Mouse (Mus musculus): ENCODE results near the gene Canx. TPM values are rescaled to one million over a fixed set of nuclear protein-coding genes. Genes with fewer than 3 reads are reported as not detected.
"Not testable (repeated sequence)": the region's sequence is repeated elsewhere in the genome, so short reads cannot be mapped to it uniquely, and the experiment has no call there.

Canx gene
- polyA plus RNA-seq, 1 experiment: 264 TPM

DNA sequence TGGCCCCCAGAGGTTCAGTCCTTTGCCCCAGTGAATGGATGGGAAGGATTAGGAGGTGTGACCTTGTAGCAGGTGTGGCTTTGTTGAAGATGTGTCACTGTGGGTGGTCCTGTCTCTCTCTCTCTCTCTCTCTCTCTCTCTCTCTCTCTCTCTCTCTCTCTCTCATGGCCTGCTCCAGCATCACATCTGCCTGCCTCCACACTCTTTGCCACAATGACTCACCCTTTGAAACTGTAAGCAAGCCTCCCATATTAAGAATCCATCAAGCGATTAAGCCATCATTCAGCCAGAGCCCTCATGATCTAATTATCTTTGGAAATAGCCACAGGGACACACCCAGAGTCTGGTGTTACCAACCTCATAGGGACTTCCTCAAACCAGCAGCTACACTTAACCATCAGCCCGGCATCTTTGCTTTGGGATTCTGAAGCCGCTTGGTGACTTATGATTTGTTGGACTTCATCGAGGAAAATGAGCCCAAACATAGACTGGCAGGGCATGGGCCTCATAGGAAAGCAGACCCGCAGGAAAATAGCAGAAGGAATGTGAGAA, 44.0 kb upstream of the Canx start:
- TF ChIP-seq CTCF (IDR thresholded peaks at IDR 0.05; ENCODE audit: borderline replicate concordance, insufficient read depth, low read depth, low read length) (no peak), POLR2A (IDR thresholded peaks at IDR 0.05; ENCODE audit: borderline replicate concordance, insufficient read depth, low read length) (no peak)
- no peaks in the 10 kb centered on the region for H3K4me1 ChIP-seq (ENCODE audit: control insufficient read depth, insufficient read depth, low read length)
- no peak overlapping the region for H3K27ac ChIP-seq (ENCODE audit: insufficient read depth, low read length)
- no peak for DNase-seq
- 91% methylated on average over 5 of the region's 5 CpGs for WGBS
- H3K27me3 ChIP-seq (ENCODE audit: control insufficient read depth, insufficient read depth, low read length): no peaks in the 10 kb centered on the region
- no peak overlapping the region for H3K4me3 ChIP-seq (replicated peaks; ENCODE audit: insufficient read depth, low read depth, low read length)

DNA sequence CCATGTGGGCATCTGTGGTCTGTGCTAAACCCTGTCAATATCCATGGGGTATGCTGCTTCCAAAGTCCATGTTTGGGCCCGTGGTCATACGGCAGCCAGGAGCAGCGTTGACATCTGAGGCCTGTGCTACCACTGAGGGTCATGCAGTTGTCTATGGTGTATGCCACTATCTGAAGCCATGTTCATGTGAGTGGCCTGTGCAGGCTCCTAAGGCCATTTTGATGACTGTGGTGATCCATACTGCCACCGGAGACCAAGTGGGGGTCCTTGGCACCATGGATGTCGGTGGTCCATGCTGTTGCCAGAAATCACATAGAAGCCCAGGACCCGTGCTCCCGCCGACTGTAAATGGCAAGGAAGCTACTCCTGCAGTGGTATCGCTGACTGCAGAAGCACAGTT, 42.1 kb upstream of the Canx start:
- WGBS: 94% methylated on average over 9 of the region's 9 CpGs
- no peak for DNase-seq
- Histone ChIP-seq H3K27ac (ENCODE audit: insufficient read depth, low read length) (no peak overlapping the region), H3K27me3 (ENCODE audit: control insufficient read depth, insufficient read depth, low read length) (no peaks in the 10 kb centered on the region), H3K4me1 (ENCODE audit: control insufficient read depth, insufficient read depth, low read length) (no peaks in the 10 kb centered on the region), H3K4me3 (replicated peaks; ENCODE audit: insufficient read depth, low read depth, low read length) (no peak overlapping the region)
- TF ChIP-seq CTCF (IDR thresholded peaks at IDR 0.05; ENCODE audit: borderline replicate concordance, insufficient read depth, low read depth, low read length) (no peak), POLR2A (IDR thresholded peaks at IDR 0.05; ENCODE audit: borderline replicate concordance, insufficient read depth, low read length) (no peak)

DNA sequence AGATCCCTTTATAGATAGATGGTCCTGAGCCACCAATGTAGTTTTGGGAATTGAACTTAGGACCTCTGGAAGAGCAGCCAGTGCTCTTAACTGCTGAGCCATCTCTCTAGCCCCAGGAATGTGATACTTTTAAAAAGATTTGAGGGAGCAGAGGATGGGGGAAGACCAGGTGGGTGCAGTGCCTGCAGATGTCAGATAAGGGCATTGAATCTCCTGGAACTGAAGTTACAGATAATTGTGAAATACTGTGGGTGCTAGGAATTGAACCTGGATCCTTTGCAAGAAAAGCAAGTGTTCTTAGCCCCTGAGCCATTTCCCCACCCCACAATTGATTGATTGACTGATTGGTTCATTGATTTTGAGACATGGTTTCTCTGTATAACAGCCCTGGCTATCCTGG, 39.8 kb upstream of the Canx start:
- Histone ChIP-seq H3K27ac (ENCODE audit: insufficient read depth, low read length) (no peak overlapping the region), H3K27me3 (ENCODE audit: control insufficient read depth, insufficient read depth, low read length) (no peaks in the 10 kb centered on the region), H3K4me3 (replicated peaks; ENCODE audit: insufficient read depth, low read depth, low read length) (no peak overlapping the region), H3K4me1 (ENCODE audit: control insufficient read depth, insufficient read depth, low read length) (no peaks in the 10 kb centered on the region)
- no peak for DNase-seq
- TF ChIP-seq POLR2A (IDR thresholded peaks at IDR 0.05; ENCODE audit: borderline replicate concordance, insufficient read depth, low read length) (no peak), CTCF (IDR thresholded peaks at IDR 0.05; ENCODE audit: borderline replicate concordance, insufficient read depth, low read depth, low read length) (no peak)

DNA sequence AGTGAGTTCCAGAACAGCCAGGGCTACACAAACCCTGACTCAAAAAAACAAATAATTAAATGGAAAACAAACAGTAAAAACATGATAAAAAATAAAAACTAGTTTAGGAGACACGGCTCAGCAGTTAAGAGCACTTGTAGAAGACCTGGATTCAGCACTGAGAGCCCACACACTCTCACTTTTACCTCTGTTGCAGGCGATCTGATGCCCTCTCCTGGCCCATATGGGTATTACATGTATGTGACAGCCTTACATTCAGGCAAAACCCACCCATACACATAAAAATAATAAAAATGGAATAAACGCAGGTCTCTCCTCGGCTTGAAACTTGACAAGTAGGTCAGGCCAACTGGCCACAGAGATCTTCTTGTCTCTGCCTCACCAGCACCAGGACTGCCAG, 39.1 kb upstream of the Canx start:
- H3K27me3 ChIP-seq (ENCODE audit: control insufficient read depth, insufficient read depth, low read length): no peaks in the 10 kb centered on the region
- no peaks in the 10 kb centered on the region for H3K4me1 ChIP-seq (ENCODE audit: control insufficient read depth, insufficient read depth, low read length)
- H3K27ac ChIP-seq (ENCODE audit: insufficient read depth, low read length): no peak overlapping the region
- TF ChIP-seq CTCF (IDR thresholded peaks at IDR 0.05; ENCODE audit: borderline replicate concordance, insufficient read depth, low read depth, low read length) (peak; percentile 83), POLR2A (IDR thresholded peaks at IDR 0.05; ENCODE audit: borderline replicate concordance, insufficient read depth, low read length) (no peak)
- under 1% methylated on average over 4 of the region's 4 CpGs for WGBS
- peak; percentile 73 to 74 for DNase-seq
- H3K4me3 ChIP-seq (replicated peaks; ENCODE audit: insufficient read depth, low read depth, low read length): no peak overlapping the region

DNA sequence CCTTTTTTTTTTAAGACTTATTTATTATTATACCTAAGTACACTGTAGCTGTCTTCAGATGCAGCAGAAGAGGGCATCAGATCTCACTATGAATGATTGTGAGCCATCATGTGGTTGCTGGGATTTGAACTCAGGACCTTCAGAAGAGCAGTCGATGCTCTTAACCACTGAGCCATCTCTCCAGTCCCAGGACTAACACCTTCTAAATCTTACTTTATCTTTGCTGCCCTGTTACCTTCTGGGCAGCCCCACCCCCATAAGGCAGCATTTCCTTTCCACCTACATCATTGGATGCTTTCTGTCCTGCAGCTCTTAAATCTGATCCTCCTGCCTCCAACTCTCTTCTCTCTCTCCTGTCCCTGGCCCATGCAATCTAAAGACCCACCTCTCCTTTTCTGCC, 35.8 kb upstream of the Canx start:
- DNase-seq; H3K27ac ChIP-seq (ENCODE audit: insufficient read depth, low read length); H3K4me3 ChIP-seq (replicated peaks; ENCODE audit: insufficient read depth, low read depth, low read length); H3K27me3 ChIP-seq (ENCODE audit: control insufficient read depth, insufficient read depth, low read length); H3K4me1 ChIP-seq (ENCODE audit: control insufficient read depth, insufficient read depth, low read length): not testable (repeated sequence)
- 78% methylated on average over 1 of the region's 1 CpGs for WGBS

DNA sequence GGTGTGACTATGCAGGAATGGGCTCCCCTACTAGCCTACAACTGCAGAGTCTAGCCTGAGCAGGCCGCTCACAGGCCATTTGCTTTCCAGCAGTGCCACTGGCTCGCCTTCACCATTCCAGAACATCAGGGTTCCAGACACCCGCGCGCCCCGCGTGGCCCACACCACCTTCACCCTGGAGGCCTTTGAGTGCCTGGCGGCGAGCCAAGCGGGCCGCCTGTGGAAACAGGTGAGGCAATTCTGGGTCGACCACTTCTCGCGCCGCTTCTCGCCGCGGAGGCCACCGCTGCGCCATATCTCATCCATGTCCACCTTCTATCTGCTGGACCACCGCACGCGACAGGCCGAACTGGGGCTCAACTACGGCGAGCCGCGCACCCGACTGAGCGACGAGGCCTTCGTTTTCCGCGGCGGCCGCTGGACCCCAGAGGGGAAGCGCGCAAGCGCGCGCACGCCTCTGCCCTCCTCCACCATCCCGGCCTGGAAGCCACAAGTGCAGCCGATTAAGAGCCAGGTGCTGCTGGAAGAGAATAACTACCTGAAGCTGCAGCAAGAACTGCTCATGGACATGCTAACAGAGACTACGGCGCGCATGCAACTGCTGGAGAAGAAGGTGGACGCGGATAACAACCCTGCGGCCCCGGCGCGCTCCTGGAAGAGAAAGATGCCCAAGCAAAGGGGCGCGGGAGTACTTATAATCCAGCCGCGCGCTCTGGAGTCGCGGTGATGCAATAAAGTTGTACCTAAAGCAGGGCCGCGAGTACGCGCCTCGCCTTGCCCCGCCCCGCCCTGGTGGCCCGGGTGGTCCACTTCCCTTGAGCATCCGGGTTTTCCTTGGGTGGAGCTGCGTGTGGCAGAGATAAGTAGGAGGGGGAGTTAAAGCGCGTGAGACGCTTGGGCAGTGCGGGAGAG, 33.7 kb upstream of the Canx start:
- WGBS: under 1% methylated on average over 74 of the region's 74 CpGs
- peak overlapping the region; percentile 8 for H3K27ac ChIP-seq (ENCODE audit: insufficient read depth, low read length)
- no peak for TF ChIP-seq CTCF (IDR thresholded peaks at IDR 0.05; ENCODE audit: borderline replicate concordance, insufficient read depth, low read depth, low read length)
- TF ChIP-seq POLR2A (IDR thresholded peaks at IDR 0.05; ENCODE audit: borderline replicate concordance, insufficient read depth, low read length): 0 out of 2 replicates have a peak, but pooled peaks have one; percentile 24
- H3K4me3 ChIP-seq (replicated peaks; ENCODE audit: insufficient read depth, low read depth, low read length): peak overlapping the region; percentile 87
- H3K4me1 ChIP-seq (ENCODE audit: control insufficient read depth, insufficient read depth, low read length): no peaks in the 10 kb centered on the region
- DNase-seq: peak; percentile 61 to 73
- no peaks in the 10 kb centered on the region for H3K27me3 ChIP-seq (ENCODE audit: control insufficient read depth, insufficient read depth, low read length)

DNA sequence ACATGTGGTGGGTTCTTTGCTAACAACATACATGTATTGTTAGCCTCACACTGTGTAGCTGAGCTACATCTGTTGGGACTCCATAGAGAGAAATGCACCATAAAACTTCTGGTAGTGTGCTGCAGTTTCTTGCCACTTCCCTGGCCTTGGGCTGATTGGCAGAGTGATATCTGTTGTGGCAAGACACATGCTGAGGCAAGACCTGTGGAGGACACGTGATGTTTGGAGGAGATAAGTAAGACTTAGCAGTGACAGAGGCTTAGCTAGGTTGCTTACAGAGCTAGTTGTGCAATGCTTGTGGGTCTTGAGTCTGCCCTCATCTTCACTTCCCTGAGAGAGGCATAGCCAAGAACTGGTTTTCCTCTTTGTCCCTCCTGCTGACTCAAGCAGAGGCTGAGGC, 29.9 kb upstream of the Canx start:
- Histone ChIP-seq H3K4me3 (replicated peaks; ENCODE audit: insufficient read depth, low read depth, low read length) (no peak overlapping the region), H3K4me1 (ENCODE audit: control insufficient read depth, insufficient read depth, low read length) (no peaks in the 10 kb centered on the region), H3K27me3 (ENCODE audit: control insufficient read depth, insufficient read depth, low read length) (no peaks in the 10 kb centered on the region), H3K27ac (ENCODE audit: insufficient read depth, low read length) (no peak overlapping the region)
- 78% methylated on average over 1 of the region's 1 CpGs for WGBS
- DNase-seq: no peak
- TF ChIP-seq CTCF (IDR thresholded peaks at IDR 0.05; ENCODE audit: borderline replicate concordance, insufficient read depth, low read depth, low read length) (no peak), POLR2A (IDR thresholded peaks at IDR 0.05; ENCODE audit: borderline replicate concordance, insufficient read depth, low read length) (no peak)

DNA sequence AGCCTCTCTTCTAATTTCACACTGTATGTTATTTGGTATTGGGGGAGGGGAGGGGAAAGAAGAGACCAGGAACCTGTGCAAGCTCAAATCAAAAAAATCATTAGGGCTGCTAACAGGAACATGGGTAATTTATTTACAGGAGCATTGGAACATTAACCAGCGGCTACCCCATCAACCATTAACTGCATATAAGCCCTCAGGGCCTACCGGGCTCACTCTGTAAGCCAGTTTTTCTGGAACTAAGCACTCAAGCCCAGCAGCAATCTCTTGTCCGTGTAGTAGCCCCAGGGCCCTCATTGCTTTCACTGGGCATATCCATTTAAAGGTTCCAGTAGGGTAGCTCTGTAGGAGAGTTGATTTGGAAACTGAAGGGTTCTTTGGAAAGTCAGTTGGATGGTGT, 29.4 kb upstream of the Canx start:
- no peak overlapping the region for H3K4me3 ChIP-seq (replicated peaks; ENCODE audit: insufficient read depth, low read depth, low read length)
- H3K27ac ChIP-seq (ENCODE audit: insufficient read depth, low read length): no peak overlapping the region
- TF ChIP-seq CTCF (IDR thresholded peaks at IDR 0.05; ENCODE audit: borderline replicate concordance, insufficient read depth, low read depth, low read length): no peak
- no peak for TF ChIP-seq POLR2A (IDR thresholded peaks at IDR 0.05; ENCODE audit: borderline replicate concordance, insufficient read depth, low read length)
- H3K4me1 ChIP-seq (ENCODE audit: control insufficient read depth, insufficient read depth, low read length): no peaks in the 10 kb centered on the region
- 81% methylated on average over 3 of the region's 3 CpGs for WGBS
- DNase-seq: no peak
- no peaks in the 10 kb centered on the region for H3K27me3 ChIP-seq (ENCODE audit: control insufficient read depth, insufficient read depth, low read length)
